Mouse (Mus musculus) heart, adult 2 months (tissue): Measurements from ENCODE around the gene Sorbs1.

ENCODE experiments used
- CTCF ChIP-seq: fragments of 200-600 bp; IDR thresholded peaks from 2 replicates; pipeline ENCODE4 v1.8.1; 2022; ENCODE audit warnings: antibody characterized with exemption, mild to moderate bottlenecking, moderate library complexity
- EP300 ChIP-seq: fragments of 200-500 bp; IDR thresholded peaks from 2 replicates; pipeline ENCODE4 v1.6.1; 2011; ENCODE audit warnings: low read depth, low read length, control low read depth; ENCODE audit not compliant: insufficient read depth

DNA sequence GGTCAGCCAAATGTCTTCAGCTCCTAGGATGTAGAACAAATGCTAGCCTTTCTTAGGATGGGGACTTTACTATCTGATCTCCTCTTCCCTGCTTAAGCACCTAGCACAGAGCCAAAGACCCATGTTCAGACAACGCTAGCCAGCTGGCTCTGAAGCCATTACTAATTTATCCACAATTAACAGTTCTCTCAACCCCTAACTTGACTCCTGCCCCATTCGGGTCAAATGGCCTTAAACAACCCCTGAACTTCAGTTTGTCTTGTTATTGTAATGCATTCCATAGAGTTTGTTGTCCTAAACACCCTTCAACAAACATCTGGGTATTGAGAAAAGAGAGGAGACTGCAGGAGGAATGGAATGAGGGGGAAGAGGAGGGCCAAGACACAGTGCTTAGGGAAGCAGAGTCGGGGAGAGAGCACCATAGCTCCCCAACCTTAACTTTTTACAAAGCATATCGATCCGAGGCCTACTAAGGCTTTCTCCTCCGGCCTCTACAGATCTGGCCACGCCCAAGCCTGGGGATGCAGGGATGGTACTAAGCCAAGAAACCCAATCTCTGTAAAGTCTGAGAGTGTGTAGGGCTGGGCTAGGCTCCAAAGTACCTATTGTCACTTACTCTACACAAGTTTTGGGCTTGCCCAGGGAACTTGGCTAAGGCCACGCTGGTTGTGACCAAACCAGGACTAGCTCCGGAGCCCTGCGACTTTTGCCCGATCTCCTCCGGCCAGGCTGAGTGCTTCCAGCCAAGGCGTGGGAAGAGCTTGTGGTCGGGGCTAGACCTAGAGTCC lies 238.0 kb downstream of the Sorbs1 start:
- TF ChIP-seq CTCF (no peak), EP300 (no peak)
